ENCODE assay signal across 17 mouse cellular contexts in genomic region chr1:91781182-91781581, GRCm38 (mm10). TPM values are rescaled to one million over a fixed set of nuclear protein-coding genes. Genes with fewer than 3 reads are reported as not detected.
DNase-seq lines count a peak whose midpoint lies in the region; TF ChIP-seq lines count a peak whose summit lies in the region.
"Had no signal": no experiment of that assay in that cellular context is flagged by ENCODE, and none has a peak within 500 bp of the region (broad histone marks: within the 10 kb centered on the region; RNA-seq: fewer than 3 reads in every experiment).

No protein-coding gene starts in this region.

- no peak overlapping the region for H3K4me3 ChIP-seq in gastrocnemius, adult 2 months
- H3K4me3 ChIP-seq: heart, embryonic 15.5 days; hindbrain, embryonic 15.5 days; lung, embryonic 15.5 days had no signal

- intact Hi-C loops in gastrocnemius, adult 2 months (cut with DNase I) = no loop called here
- intact Hi-C loops in heart, postnatal 14 days (cut with DNase I) = no loop called here

- peak overlapping the region; percentile 66; the same call in 1 of the 2 replicates for H3K27ac ChIP-seq in gastrocnemius, adult 2 months
- H3K27ac ChIP-seq: heart, embryonic 15.5 days; hindbrain, embryonic 15.5 days; lung, embryonic 15.5 days had no signal

- DNase-seq in gastrocnemius, adult 18-20 months (ENCODE audit: low spot score) = peak; percentile 87
- DNase-seq in gastrocnemius, postnatal 4 days (ENCODE audit: low spot score in 2 of 2) = no peak
- DNase-seq in 3T3-L1 (ENCODE audit: low read depth, low spot score) = peak; percentile 36
- DNase-seq in gastrocnemius, adult 2 months = peak; percentile 86
- DNase-seq in heart, postnatal 14 days = peak; percentile 63
- DNase-seq in right cerebral cortex, adult 18-20 months = no peak
- DNase-seq in frontal cortex, adult 2 months (ENCODE audit: extremely low spot score in 1 of 2, low spot score in 1 of 2) = no peak
- DNase-seq in frontal cortex, postnatal 25 days (ENCODE audit: low spot score in 2 of 2) = no peak
- DNase-seq: B cell, adult 2 months; cerebellum, adult 11 months; cerebellum, postnatal 36 days; kidney, adult 11 months; kidney, postnatal 14 days; midbrain, embryonic 14.5 days had no signal

- TF ChIP-seq CTCF in gastrocnemius, adult 2 months (IDR thresholded peaks at IDR 0.05) = no peak; the same call in 1 of the 2 replicates

RNA-seq across cellular contexts. Expression of gene Twist2, which starts 20.1 kb away (rescaled TPM):
- 1 to 10 TPM in 1 of 2 experiments, under 1 TPM in 1; 0.91 to 1.7 TPM for total RNA-seq in gastrocnemius, adult 18-20 months (2021)
- total RNA-seq in gastrocnemius, postnatal 4 days (2021) = 1 to 10 TPM; 6.1 to 6.8 TPM
- total RNA-seq in gastrocnemius, adult 2 months (2021) = 1 to 10 TPM in 1 of 2 experiments, under 1 TPM in 1; 0.97 to 3.0 TPM
- 1 to 10 TPM; 2.5 to 4.4 TPM for total RNA-seq in heart, postnatal 14 days (2021)
- polyA plus RNA-seq in frontal cortex, adult 2 months (2012; rRNA removed) = 2.1 and 2.6 TPM in 2 replicates

Comparison
In these comparisons a context has a peak if more than half of its experiments do, and no peak if none do; other contexts are left out.
1. DNase-seq: peak in gastrocnemius, adult 18-20 months (single experiment), 3T3-L1 (single experiment), gastrocnemius, adult 2 months (single experiment) and heart, postnatal 14 days (2 of 2); none in gastrocnemius, postnatal 4 days (0 of 2), right cerebral cortex, adult 18-20 months (single experiment), frontal cortex, adult 2 months (0 of 2) and frontal cortex, postnatal 25 days (0 of 2).